8 mouse cellular contexts compared by ENCODE assay signal in the genomic region with DNA sequence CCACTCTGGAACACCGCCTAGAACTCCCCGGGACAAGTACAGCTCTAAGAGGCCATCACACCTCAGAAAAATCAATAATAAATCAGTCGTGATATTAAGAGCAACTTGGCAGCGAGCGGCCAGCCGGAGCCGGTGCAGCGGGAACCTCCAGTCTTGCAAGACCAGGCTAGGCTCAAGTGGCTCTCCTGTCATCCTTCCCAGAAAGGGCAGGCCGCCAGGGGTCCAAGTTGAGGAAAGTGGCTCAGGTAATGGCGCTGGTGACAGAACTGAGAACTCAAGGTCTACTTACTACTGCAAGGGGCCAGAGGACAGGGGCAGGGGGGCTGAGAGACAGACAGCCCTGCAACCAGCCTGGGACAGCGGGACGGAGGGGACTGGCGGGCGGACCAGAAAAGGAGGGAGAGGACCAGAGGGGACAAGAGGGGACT. TPM values are rescaled to one million over a fixed set of nuclear protein-coding genes. Genes with fewer than 3 reads are reported as not detected.
DNase-seq lines count a peak whose midpoint lies in the region; ATAC-seq and TF ChIP-seq lines count a peak whose summit lies in the region.

No protein-coding gene starts in this region.

- peak; percentile 39 for DNase-seq in hindbrain, embryonic 14.5 days (ENCODE audit: low spot score)
- DNase-seq in limb, embryonic 14.5 days (ENCODE audit: low spot score): peak; percentile 11
- no peak for DNase-seq in midbrain, postnatal 0 days (ENCODE audit: low spot score)

- peak overlapping the region; percentile 89 for H3K27ac ChIP-seq in brown adipose tissue, adult 24 weeks (replicated peaks; ENCODE audit: low read depth, low read length)
- H3K27ac ChIP-seq in forebrain, embryonic 12.5 days: no peak overlapping the region
- H3K27ac ChIP-seq in hindbrain, embryonic 14.5 days: peak overlapping the region; percentile 44; the same call in 1 of the 2 replicates
- H3K27ac ChIP-seq in limb, embryonic 14.5 days (replicated peaks; ENCODE audit: low read depth, low read length): no peak overlapping the region
- peak overlapping the region; percentile 65 for H3K27ac ChIP-seq in midbrain, postnatal 0 days (ENCODE audit: low read depth, low read length)

- TF ChIP-seq CTCF in midbrain, postnatal 0 days (IDR thresholded peaks at IDR 0.05): no peak

- no peak for TF ChIP-seq POLR2A in limb, embryonic 14.5 days (IDR thresholded peaks at IDR 0.05; ENCODE audit: borderline replicate concordance, extremely low read depth, insufficient read depth, insufficient read length)

- 6% methylated on average over 14 of the region's 14 CpGs for WGBS in forebrain, embryonic 12.5 days
- WGBS in hindbrain, embryonic 14.5 days: 3% methylated on average over 14 of the region's 14 CpGs
- 3% methylated on average over 14 of the region's 14 CpGs for WGBS in limb, embryonic 14.5 days
- 2% methylated on average over 14 of the region's 14 CpGs for WGBS in midbrain, postnatal 0 days

- H3K4me3 ChIP-seq in erythroblast, embryonic 14.5 days (replicated peaks): peak overlapping the region; percentile 56
- peak overlapping the region; percentile 71 for H3K4me3 ChIP-seq in brown adipose tissue, adult 24 weeks (ENCODE audit: insufficient read depth, low read depth, low read length)
- peak overlapping the region; percentile 59 for H3K4me3 ChIP-seq in forebrain, embryonic 12.5 days (replicated peaks)
- H3K4me3 ChIP-seq in hindbrain, embryonic 14.5 days (replicated peaks; ENCODE audit: low read length): peak overlapping the region; percentile 63
- H3K4me3 ChIP-seq in limb, embryonic 14.5 days (replicated peaks; ENCODE audit: low read length): peak overlapping the region; percentile 64
- H3K4me3 ChIP-seq in midbrain, postnatal 0 days (ENCODE audit: low read depth, low read length): peak overlapping the region; percentile 63

- H3K27me3 ChIP-seq in erythroblast, embryonic 14.5 days (ENCODE audit: control insufficient read depth): peaks cover 13% of the 10 kb centered on the region
- peaks cover 46% of the 10 kb centered on the region for H3K27me3 ChIP-seq in forebrain, embryonic 12.5 days
- no peaks in the 10 kb centered on the region for H3K27me3 ChIP-seq in hindbrain, embryonic 14.5 days (ENCODE audit: control insufficient read depth, insufficient read depth, low read length)
- H3K27me3 ChIP-seq in limb, embryonic 14.5 days (ENCODE audit: control insufficient read depth, insufficient read depth, low read length): 0 out of 2 replicates have a peak, but pooled peaks cover 3% of the 10 kb centered on the region
- no peaks in the 10 kb centered on the region for H3K27me3 ChIP-seq in midbrain, postnatal 0 days (ENCODE audit: insufficient read depth, low read length)

- peak overlapping the region; percentile 71 for H3K4me2 ChIP-seq in forebrain, embryonic 12.5 days
- H3K4me2 ChIP-seq in hindbrain, embryonic 14.5 days (replicated peaks): peak overlapping the region; percentile 68
- peak overlapping the region; percentile 63 for H3K4me2 ChIP-seq in limb, embryonic 14.5 days (replicated peaks; ENCODE audit: low read depth, low read length, severe bottlenecking)
- H3K4me2 ChIP-seq in midbrain, postnatal 0 days (ENCODE audit: low read depth, low read length, poor library complexity, severe bottlenecking): peak overlapping the region; percentile 76

- peak overlapping the region; percentile 61 for H3K9ac ChIP-seq in forebrain, embryonic 12.5 days
- peak overlapping the region; percentile 81 for H3K9ac ChIP-seq in hindbrain, embryonic 14.5 days
- H3K9ac ChIP-seq in limb, embryonic 14.5 days (ENCODE audit: low read depth, low read length, severe bottlenecking): peak overlapping the region; percentile 82
- peak overlapping the region; percentile 76 for H3K9ac ChIP-seq in midbrain, postnatal 0 days (replicated peaks; ENCODE audit: low read length, poor library complexity, severe bottlenecking)

- ATAC-seq in erythroblast, adult 5-6 weeks (replicated peaks; ENCODE audit: low FRiP score, poor library complexity, severe bottlenecking): no peak
- ATAC-seq in forebrain, embryonic 12.5 days (ENCODE audit: low FRiP score): peak; percentile 61
- peak; percentile 61 for ATAC-seq in hindbrain, embryonic 14.5 days (ENCODE audit: low FRiP score)
- no peak; the same call in none of the 2 replicates for ATAC-seq in limb, embryonic 14.5 days (ENCODE audit: low FRiP score, low read depth)
- ATAC-seq in midbrain, postnatal 0 days (ENCODE audit: low FRiP score): peak; percentile 28; the same call in 1 of the 2 replicates
- ATAC-seq in activated CD4-positive, CD25-positive, alpha-beta regulatory T cell, adult 4 months: no peak

- no peaks in the 10 kb centered on the region for H3K4me1 ChIP-seq in erythroblast, embryonic 14.5 days (ENCODE audit: control insufficient read depth)
- peaks cover 5% of the 10 kb centered on the region; the same call in 1 of the 2 replicates for H3K4me1 ChIP-seq in brown adipose tissue, adult 24 weeks (ENCODE audit: control insufficient read depth, insufficient read depth, insufficient read length, low read length)
- H3K4me1 ChIP-seq in forebrain, embryonic 12.5 days: peaks cover 15% of the 10 kb centered on the region
- H3K4me1 ChIP-seq in hindbrain, embryonic 14.5 days (replicated peaks; ENCODE audit: control insufficient read depth, insufficient read depth, low read length): peaks cover 21% of the 10 kb centered on the region
- peaks cover 9% of the 10 kb centered on the region for H3K4me1 ChIP-seq in limb, embryonic 14.5 days (ENCODE audit: control insufficient read depth, insufficient read depth, low read length)
- H3K4me1 ChIP-seq in midbrain, postnatal 0 days (ENCODE audit: insufficient read depth, low read length): peaks cover 16% of the 10 kb centered on the region; the same call in 1 of the 2 replicates

- no peaks in the 10 kb centered on the region for H3K36me3 ChIP-seq in erythroblast, embryonic 14.5 days (ENCODE audit: control insufficient read depth)
- no peaks in the 10 kb centered on the region for H3K36me3 ChIP-seq in forebrain, embryonic 12.5 days (replicated peaks)
- H3K36me3 ChIP-seq in hindbrain, embryonic 14.5 days (replicated peaks; ENCODE audit: control insufficient read depth, insufficient read depth): no peaks in the 10 kb centered on the region
- no peaks in the 10 kb centered on the region for H3K36me3 ChIP-seq in limb, embryonic 14.5 days (ENCODE audit: control insufficient read depth, insufficient read depth, low read length)
- H3K36me3 ChIP-seq in midbrain, postnatal 0 days (ENCODE audit: insufficient read depth, low read length): no peaks in the 10 kb centered on the region

- no peaks in the 10 kb centered on the region for H3K9me3 ChIP-seq in erythroblast, embryonic 14.5 days (ENCODE audit: control insufficient read depth, low read length)
- H3K9me3 ChIP-seq in forebrain, embryonic 12.5 days: no peaks in the 10 kb centered on the region
- H3K9me3 ChIP-seq in hindbrain, embryonic 14.5 days (ENCODE audit: control insufficient read depth, low read length): no peaks in the 10 kb centered on the region
- H3K9me3 ChIP-seq in limb, embryonic 14.5 days (ENCODE audit: control insufficient read depth, low read length): no peaks in the 10 kb centered on the region
- H3K9me3 ChIP-seq in midbrain, postnatal 0 days (ENCODE audit: low read length): no peaks in the 10 kb centered on the region

RNA-seq across cellular contexts. Expression of gene Grk3, which starts 0.8 kb away (rescaled TPM):
- polyA plus RNA-seq in erythroblast, embryonic 14.5 days (2012): under 0.01 TPM in 1 of 2 replicates, not detected in the other
- total RNA-seq in erythroblast, adult 5-6 weeks (2015; ENCODE audit: low replicate concordance): 2.7 and 8.8 TPM in 2 replicates
- total RNA-seq in erythroblast, adult 5-6 weeks (2017; ENCODE audit: low replicate concordance): 3.6 and 9.9 TPM in 2 replicates
- 35.9 and 40.2 TPM in 2 replicates for polyA plus RNA-seq in brown adipose tissue, adult 24 weeks (2012; ENCODE audit: insufficient read depth, insufficient read length, missing spikeins)
- 8.0 and 9.4 TPM in 2 replicates for polyA plus RNA-seq in forebrain, embryonic 12.5 days (2016; fragmentation: Nextera tagmentation; extraction: Ambion mirVana)
- polyA plus RNA-seq in hindbrain, embryonic 14.5 days (2014; fragmentation: Nextera tagmentation; extraction: Ambion mirVana): 18.5 and 21.2 TPM in 2 replicates
- 13.1 and 14.6 TPM in 2 replicates for polyA plus RNA-seq in limb, embryonic 14.5 days (2012; rRNA removed)
- 7.5 and 9.6 TPM in 2 replicates for polyA plus RNA-seq in limb, embryonic 14.5 days (2014; fragmentation: Nextera tagmentation; extraction: Ambion mirVana)
- 48.4 and 73.0 TPM in 2 replicates for total RNA-seq in midbrain, postnatal 0 days (2014; rRNA removed)
- 15.2 and 21.1 TPM in 2 replicates for polyA plus RNA-seq in midbrain, postnatal 0 days (2015; fragmentation: Nextera tagmentation; extraction: Ambion mirVana)
- polyA plus RNA-seq in activated CD4-positive, CD25-positive, alpha-beta regulatory T cell, adult 4 months (2017; shearing (Covaris generic)): not detected

RNA-seq across cellular contexts. Expression of gene Crybb2, which starts 55.1 kb away (rescaled TPM):
- not detected in 2 replicates for polyA plus RNA-seq in erythroblast, embryonic 14.5 days (2012)
- total RNA-seq in erythroblast, adult 5-6 weeks (2015; ENCODE audit: low replicate concordance): not detected in 2 replicates
- total RNA-seq in erythroblast, adult 5-6 weeks (2017; ENCODE audit: low replicate concordance): not detected in 2 replicates
- polyA plus RNA-seq in brown adipose tissue, adult 24 weeks (2012; ENCODE audit: insufficient read depth, insufficient read length, missing spikeins): not detected in 2 replicates
- not detected in 2 replicates for polyA plus RNA-seq in forebrain, embryonic 12.5 days (2016; fragmentation: Nextera tagmentation; extraction: Ambion mirVana)
- polyA plus RNA-seq in hindbrain, embryonic 14.5 days (2014; fragmentation: Nextera tagmentation; extraction: Ambion mirVana): not detected in 2 replicates
- polyA plus RNA-seq in limb, embryonic 14.5 days (2012; rRNA removed): not detected in 2 replicates
- not detected in 2 replicates for polyA plus RNA-seq in limb, embryonic 14.5 days (2014; fragmentation: Nextera tagmentation; extraction: Ambion mirVana)
- total RNA-seq in midbrain, postnatal 0 days (2014; rRNA removed): not detected in 2 replicates
- not detected in 2 replicates for polyA plus RNA-seq in midbrain, postnatal 0 days (2015; fragmentation: Nextera tagmentation; extraction: Ambion mirVana)
- polyA plus RNA-seq in activated CD4-positive, CD25-positive, alpha-beta regulatory T cell, adult 4 months (2017; shearing (Covaris generic)): not detected

Comparison
In these comparisons a context has a peak if more than half of its experiments do, and no peak if none do; other contexts are left out.
1. ATAC-seq: peak in forebrain, embryonic 12.5 days (single experiment), hindbrain, embryonic 14.5 days (single experiment) and midbrain, postnatal 0 days (single experiment); none in erythroblast, adult 5-6 weeks (single experiment), limb, embryonic 14.5 days (single experiment) and activated CD4-positive, CD25-positive, alpha-beta regulatory T cell, adult 4 months (single experiment).
2. H3K27ac ChIP-seq: peak in brown adipose tissue, adult 24 weeks (single experiment), hindbrain, embryonic 14.5 days (single experiment) and midbrain, postnatal 0 days (single experiment); none in forebrain, embryonic 12.5 days (single experiment) and limb, embryonic 14.5 days (single experiment).
3. Peak in every context shown above with its lines, with median percentiles within 50 percentile points of each other: H3K4me3 ChIP-seq, H3K4me2 ChIP-seq and H3K9ac ChIP-seq.